Mouse (Mus musculus): ENCODE data around the gene Pxn.

DNA sequence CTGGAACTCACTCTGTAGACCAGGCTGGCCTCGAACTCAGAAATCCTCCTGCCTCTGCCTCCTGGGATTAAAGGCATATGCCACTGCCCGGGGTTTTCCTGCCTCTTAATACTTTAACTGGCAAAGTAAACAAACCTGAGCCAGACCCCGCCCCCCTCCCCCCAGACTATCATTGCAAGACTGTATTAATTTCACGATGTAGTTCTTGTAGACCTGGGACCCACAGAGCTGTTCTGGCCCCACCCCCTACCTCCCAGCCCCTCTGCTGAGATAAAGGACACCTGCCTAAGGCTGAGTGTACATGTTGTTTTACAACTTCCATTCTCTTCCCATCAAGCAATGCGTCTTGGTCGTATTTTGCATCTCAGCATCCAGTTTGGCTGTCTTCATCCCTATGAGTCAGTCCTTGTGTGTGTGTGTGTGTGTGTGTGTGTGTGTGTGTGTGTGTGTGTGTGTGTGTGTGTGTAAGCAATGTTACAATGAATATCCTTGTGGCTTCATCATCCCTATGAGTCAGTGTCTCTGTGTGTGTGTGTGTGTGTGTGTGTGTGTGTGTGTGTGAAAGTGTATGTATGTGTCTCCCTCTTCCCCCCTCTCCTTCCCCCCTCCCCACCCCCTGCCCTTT lies 13.7 kb upstream of the Pxn start:
- TF ChIP-seq POLR2A (IDR thresholded peaks at IDR 0.05; ENCODE audit: control insufficient read depth, low read depth, low read length) (no peak), CTCF (IDR thresholded peaks at IDR 0.05; ENCODE audit: control insufficient read depth, insufficient read depth, insufficient replicate concordance, low read depth, low read length) (no peak)
